Mouse (Mus musculus) naive thymus-derived CD4-positive, alpha-beta T cell, adult 2 months (primary cell): ENCODE results near the gene Gm3327.
"Not testable (repeated sequence)": the region's sequence is repeated elsewhere in the genome, so short reads cannot be mapped to it uniquely, and the experiment has no call there.

Source experiments
- DNase-seq: peaks from one replicate; pipeline ENCODE4 v3.0.0-alpha.2; 2011; ENCODE audit warnings: low read depth

Gm3327 gene

GRCm38 (mm10) chr14:44123551-44123950 lies at the start of gene Gm3327:
TSS of gene Gm3327 (plus strand) at chr14:44123851.
- DNase-seq, result not testable (repeated sequence)

- DNase-seq, result not testable (repeated sequence)
These were observed 45.8 kb upstream of the Gm3327 start for GRCm38 (mm10) chr14:44077785-44078341.

- not testable (repeated sequence) for DNase-seq
These were observed 37.1 kb upstream of the Gm3327 start for GRCm38 (mm10) chr14:44086588-44086987.

- not testable (repeated sequence) for DNase-seq
These were observed 36.1 kb upstream of the Gm3327 start for GRCm38 (mm10) chr14:44087535-44087934.

- DNase-seq, result not testable (repeated sequence)
These were observed 32.1 kb upstream of the Gm3327 start for GRCm38 (mm10) chr14:44091524-44091923.

GRCm38 (mm10) chr14:44094445-44094844 lies 29.2 kb upstream of the Gm3327 start:
- DNase-seq, result not testable (repeated sequence)

GRCm38 (mm10) chr14:44100030-44100429 lies 23.6 kb upstream of the Gm3327 start:
- DNase-seq, result not testable (repeated sequence)

GRCm38 (mm10) chr14:44102354-44102753 lies 21.3 kb upstream of the Gm3327 start, which contains the start of gene Ear2:
TSS of gene Ear2 (plus strand) at chr14:44102654.
- not testable (repeated sequence) for DNase-seq

- DNase-seq, result no peak
These were observed 12.7 kb upstream of the Gm3327 start for GRCm38 (mm10) chr14:44110981-44111380.
